Mouse (Mus musculus) cerebellum, adult 2 months (tissue): Measurements from ENCODE around the gene Klhl29.

Experiments used
- CTCF ChIP-seq: fragments of 200-500 bp; IDR thresholded peaks from 2 replicates; pipeline ENCODE4 v1.5.1; 2011; ENCODE audit warnings: low read depth, mild to moderate bottlenecking, control low read depth, low read length, moderate library complexity, borderline replicate concordance; ENCODE audit not compliant: insufficient read depth
- POLR2A ChIP-seq: fragments of 200-500 bp; IDR thresholded peaks from 2 replicates; pipeline ENCODE4 v1.6.1; 2011; ENCODE audit warnings: low read length, control low read depth, borderline replicate concordance; ENCODE audit not compliant: insufficient read depth

GRCm38 (mm10) chr12:5266773-5267172 is 108.7 kb downstream of the Klhl29 start:
- TF ChIP-seq CTCF (no peak), POLR2A (no peak)
